Mouse (Mus musculus): ENCODE measurements at regions not wholly inside any gene's neighbourhood (a gene's known extent, or its start where the extent isn't known, plus 50 kb on each side); places are given as distances from the start of the nearest gene placed in this dataset.

GRCm38 (mm10) chr13:101019272-101019676, 186.0 kb upstream of the Slc30a5 start:
- DNase-seq (ENCODE audit: extremely low spot score): no peak

GRCm38 (mm10) chr13:101017041-101017440, 183.8 kb upstream of the Slc30a5 start:
- DNase-seq (ENCODE audit: extremely low spot score): no peak

GRCm38 (mm10) chr13:101016181-101016580, 183.0 kb upstream of the Slc30a5 start:
- DNase-seq (ENCODE audit: extremely low spot score): no peak

- DNase-seq (ENCODE audit: extremely low spot score): no peak
Measured at GRCm38 (mm10) chr13:101015435-101015834, 182.2 kb upstream of the Slc30a5 start.

- DNase-seq (ENCODE audit: extremely low spot score): no peak
Measured at GRCm38 (mm10) chr13:101013604-101014003, 180.4 kb upstream of the Slc30a5 start.

GRCm38 (mm10) chr13:100990646-100991045, 157.4 kb upstream of the Slc30a5 start:
- no peak for DNase-seq (ENCODE audit: extremely low spot score)

GRCm38 (mm10) chr13:100988671-100989531, 155.7 kb upstream of the Slc30a5 start:
- DNase-seq (ENCODE audit: extremely low spot score): no peak

- no peak for DNase-seq (ENCODE audit: extremely low spot score)
Measured at GRCm38 (mm10) chr13:100988116-100988515, 154.9 kb upstream of the Slc30a5 start.

- no peak for DNase-seq (ENCODE audit: extremely low spot score)
Measured at GRCm38 (mm10) chr13:100975741-100976140, 142.5 kb upstream of the Slc30a5 start.

GRCm38 (mm10) chr13:100971080-100972017, 138.1 kb upstream of the Slc30a5 start:
- no peak for DNase-seq (ENCODE audit: extremely low spot score)

- DNase-seq (ENCODE audit: extremely low spot score): no peak
Measured at GRCm38 (mm10) chr13:100962811-100963540, 129.7 kb upstream of the Slc30a5 start.

- no peak for DNase-seq (ENCODE audit: extremely low spot score)
Measured at GRCm38 (mm10) chr13:100954598-100955251, 121.5 kb upstream of the Slc30a5 start.

- no peak for DNase-seq (ENCODE audit: extremely low spot score)
Measured at GRCm38 (mm10) chr13:100954106-100954505, 120.9 kb upstream of the Slc30a5 start.

- DNase-seq (ENCODE audit: extremely low spot score): no peak
Measured at GRCm38 (mm10) chr13:100951185-100951508, 117.9 kb upstream of the Slc30a5 start.

- DNase-seq (ENCODE audit: extremely low spot score): no peak
Measured at GRCm38 (mm10) chr13:100950348-100951184, 117.3 kb upstream of the Slc30a5 start.

GRCm38 (mm10) chr13:100943206-100943848, 110.1 kb upstream of the Slc30a5 start:
- DNase-seq (ENCODE audit: extremely low spot score): no peak

GRCm38 (mm10) chr13:100940791-100941190, 107.6 kb upstream of the Slc30a5 start:
- DNase-seq (ENCODE audit: extremely low spot score): no peak

- DNase-seq (ENCODE audit: extremely low spot score): peak; percentile 53
Measured at GRCm38 (mm10) chr13:100939677-100940076, 106.5 kb upstream of the Slc30a5 start.

- no peak for DNase-seq (ENCODE audit: extremely low spot score)
Measured at GRCm38 (mm10) chr13:100933265-100933664, 100.0 kb upstream of the Slc30a5 start.

- no peak for DNase-seq (ENCODE audit: extremely low spot score)
Measured at GRCm38 (mm10) chr13:100899566-100899965, 66.3 kb upstream of the Slc30a5 start.
